Mouse (Mus musculus) retina, postnatal 1 day (tissue): ENCODE data around the gene Phkg2.

Source experiments
- DNase-seq: peaks from one replicate; pipeline ENCODE4 v3.0.0-alpha.2; 2012

Gene Phkg2

GRCm38 (mm10) chr7:127572895-127573471 is at the start of gene Phkg2:
Gene Phkg2 (plus strand): TSS chr7:127573340.
- DNase-seq, result peak; percentile 99

- DNase-seq, result no peak
Observed at GRCm38 (mm10) chr7:127541671-127542070, 31.5 kb upstream of the Phkg2 start.

GRCm38 (mm10) chr7:127549116-127549835 is 23.9 kb upstream of the Phkg2 start:
- DNase-seq, result no peak

GRCm38 (mm10) chr7:127551558-127551957 is 21.6 kb upstream of the Phkg2 start:
- no peak for DNase-seq

- no peak for DNase-seq
Observed at GRCm38 (mm10) chr7:127560580-127560979, 12.6 kb upstream of the Phkg2 start.

- DNase-seq, result no peak
Observed at GRCm38 (mm10) chr7:127561340-127561858, 11.7 kb upstream of the Phkg2 start, which contains the start of gene Tmem265. Gene Tmem265 (plus strand): TSS chr7:127561390.

- no peak for DNase-seq
Observed at GRCm38 (mm10) chr7:127564381-127565150, 8.6 kb upstream of the Phkg2 start.

- no peak for DNase-seq
Observed at GRCm38 (mm10) chr7:127573503-127574008, 416 bp downstream of the Phkg2 start.

GRCm38 (mm10) chr7:127574115-127574514 is 975 bp downstream of the Phkg2 start:
- DNase-seq, result no peak

- DNase-seq, result no peak
Observed at GRCm38 (mm10) chr7:127583260-127583659, 10.1 kb downstream of the Phkg2 start.

- DNase-seq, result no peak
Observed at GRCm38 (mm10) chr7:127585031-127585430, 11.9 kb downstream of the Phkg2 start.

- DNase-seq, result no peak
Observed at GRCm38 (mm10) chr7:127586149-127586548, 13.0 kb downstream of the Phkg2 start.

GRCm38 (mm10) chr7:127587196-127587595 is 14.1 kb downstream of the Phkg2 start:
- DNase-seq, result no peak

- peak; percentile 100 for DNase-seq
Observed at GRCm38 (mm10) chr7:127588011-127588871, 15.1 kb downstream of the Phkg2 start, which contains the start of the genes Ccdc189 and Rnf40. Gene Ccdc189 (minus strand): TSS chr7:127588595. Gene Rnf40 (plus strand): TSS chr7:127588767.

- no peak for DNase-seq
Observed at GRCm38 (mm10) chr7:127588901-127589300, 15.8 kb downstream of the Phkg2 start.

- DNase-seq, result no peak
Observed at GRCm38 (mm10) chr7:127589637-127590036, 16.5 kb downstream of the Phkg2 start.

GRCm38 (mm10) chr7:127591108-127591507 is 18.0 kb downstream of the Phkg2 start:
- DNase-seq, result no peak

- DNase-seq, result no peak
Observed at GRCm38 (mm10) chr7:127592575-127592974, 19.4 kb downstream of the Phkg2 start.

- DNase-seq, result no peak
Observed at GRCm38 (mm10) chr7:127596747-127597146, 23.6 kb downstream of the Phkg2 start.

GRCm38 (mm10) chr7:127600612-127601011 is 27.5 kb downstream of the Phkg2 start:
- no peak for DNase-seq

- DNase-seq, result no peak
Observed at GRCm38 (mm10) chr7:127601735-127602134, 28.6 kb downstream of the Phkg2 start.

GRCm38 (mm10) chr7:127602903-127603302 is 29.8 kb downstream of the Phkg2 start:
- no peak for DNase-seq
